Mouse (Mus musculus) ES-Bruce4 (cell line): Measurements from ENCODE around the gene Snta1.

Source experiments
- CTCF ChIP-seq: IDR thresholded peaks from one replicate; pipeline ENCODE4 v1.8.1; 2011; ENCODE audit warnings: low read depth, low read length
- EP300 ChIP-seq: IDR thresholded peaks from 2 replicates; pipeline ENCODE4 v1.6.1; 2011; ENCODE audit warnings: low read depth, low read length; ENCODE audit not compliant: insufficient read depth
- POLR2A ChIP-seq: IDR thresholded peaks from one replicate; pipeline ENCODE4 v1.8.1; 2011; ENCODE audit warnings: low read length; ENCODE audit not compliant: insufficient read depth

GRCm38 (mm10) chr2:154437191-154437527 is 29.3 kb upstream of the Snta1 start:
- TF ChIP-seq POLR2A (no peak), CTCF (no peak), EP300 (no peak)
